Mouse (Mus musculus) heart, adult 11 months (tissue): Measurements from ENCODE around the gene Gstm4.

Source experiments
- DNase-seq: peaks from one replicate; pipeline ENCODE4 v3.0.0; 2022

Gene Gstm4

DNA sequence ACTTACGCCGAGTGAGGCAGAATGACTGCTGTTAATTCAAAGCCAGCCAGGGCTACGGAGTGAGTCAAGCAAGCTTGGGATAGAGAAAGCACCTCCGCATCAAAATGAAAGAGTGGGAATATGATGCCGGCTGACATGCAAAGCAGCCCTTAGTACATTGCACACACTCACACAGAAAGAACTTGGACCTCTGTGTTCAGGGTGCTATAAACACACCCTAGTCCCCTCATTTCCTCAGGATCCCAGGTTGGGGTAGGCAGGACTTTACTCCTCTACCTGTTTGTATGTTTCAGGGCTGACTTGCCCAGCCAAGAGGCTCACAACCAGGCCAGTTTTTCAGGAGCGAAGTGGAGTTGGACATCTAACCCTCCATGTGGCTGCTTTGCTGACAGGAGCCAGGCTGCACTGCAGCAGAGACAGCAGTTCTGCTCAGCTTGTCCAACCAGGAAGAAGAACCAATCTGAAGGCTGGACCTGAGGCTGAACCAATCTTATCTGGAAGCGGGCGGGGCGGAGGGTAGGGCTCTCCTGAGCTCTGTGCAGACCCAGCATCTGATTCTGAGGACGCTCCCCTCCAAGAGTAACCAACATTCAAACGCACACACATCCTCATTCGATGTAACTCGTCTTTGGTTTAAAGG lies 24.7 kb upstream of the Gstm4 start:
- peak; percentile 96 for DNase-seq

DNA sequence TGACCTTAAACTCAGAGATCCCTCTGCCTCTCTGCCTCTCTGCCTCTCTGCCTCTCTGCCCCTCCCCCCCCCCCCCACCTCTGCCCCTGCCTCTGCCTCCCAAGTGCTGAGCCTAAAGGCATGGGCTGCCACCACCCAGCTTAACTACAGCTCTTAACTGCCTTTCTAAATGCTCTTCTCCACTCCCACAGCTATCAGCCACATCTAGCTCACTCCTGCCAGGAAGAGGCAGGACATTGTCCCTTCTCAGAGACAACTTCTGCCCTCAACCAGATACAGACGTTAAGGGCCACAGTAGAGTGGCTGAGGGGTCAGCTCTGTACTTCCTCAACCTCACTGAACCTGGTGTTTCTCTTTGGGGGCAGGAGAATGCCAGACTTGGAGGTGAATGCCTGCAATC lies 24.1 kb upstream of the Gstm4 start:
- DNase-seq = peak; percentile 80

GRCm38 (mm10) chr3:108067370-108067934 lies 22.8 kb upstream of the Gstm4 start:
- peak; percentile 64 for DNase-seq

DNA sequence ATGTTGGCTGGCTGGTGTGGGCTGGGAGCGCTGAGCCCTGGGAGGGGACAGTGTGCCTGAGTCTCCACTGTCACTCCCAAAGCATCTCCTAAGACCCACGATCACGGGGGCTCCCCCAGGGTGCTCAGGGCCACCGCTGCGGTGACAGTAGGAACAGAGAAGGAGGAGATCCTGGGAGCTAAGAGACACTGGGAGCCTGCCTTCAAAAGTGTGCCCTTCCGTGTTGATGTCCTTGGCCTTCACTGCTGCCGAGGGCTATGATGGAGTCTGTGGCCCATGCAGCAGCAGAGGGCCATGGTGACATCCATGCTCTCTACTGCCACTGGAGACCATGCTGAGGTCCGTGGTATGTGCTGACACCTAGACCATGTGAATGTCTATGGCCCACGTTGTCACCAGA lies 20.9 kb upstream of the Gstm4 start:
- peak; percentile 88 for DNase-seq

GRCm38 (mm10) chr3:108064672-108065071 lies 20.0 kb upstream of the Gstm4 start:
- DNase-seq = peak; percentile 87

DNA sequence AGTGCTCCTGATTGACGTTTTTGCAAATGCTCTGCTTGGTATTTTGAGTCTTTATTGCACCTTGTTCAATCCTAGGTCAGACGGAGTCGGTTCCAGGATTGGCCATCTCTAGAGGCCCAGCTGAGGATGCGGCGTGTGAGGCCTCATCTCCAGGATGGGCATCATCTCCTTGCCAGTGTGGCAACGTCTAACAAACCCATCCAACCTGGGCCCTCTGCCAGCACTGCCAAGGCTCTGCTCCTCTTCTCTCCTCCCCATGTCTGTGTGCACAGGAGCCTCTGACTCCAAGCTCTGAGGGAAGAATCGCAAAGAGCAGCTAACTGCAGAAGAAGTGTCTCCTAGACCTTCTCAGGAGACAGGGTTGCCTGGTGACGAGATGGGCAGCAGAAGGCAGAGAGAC lies 18.0 kb upstream of the Gstm4 start:
- no peak for DNase-seq

DNA sequence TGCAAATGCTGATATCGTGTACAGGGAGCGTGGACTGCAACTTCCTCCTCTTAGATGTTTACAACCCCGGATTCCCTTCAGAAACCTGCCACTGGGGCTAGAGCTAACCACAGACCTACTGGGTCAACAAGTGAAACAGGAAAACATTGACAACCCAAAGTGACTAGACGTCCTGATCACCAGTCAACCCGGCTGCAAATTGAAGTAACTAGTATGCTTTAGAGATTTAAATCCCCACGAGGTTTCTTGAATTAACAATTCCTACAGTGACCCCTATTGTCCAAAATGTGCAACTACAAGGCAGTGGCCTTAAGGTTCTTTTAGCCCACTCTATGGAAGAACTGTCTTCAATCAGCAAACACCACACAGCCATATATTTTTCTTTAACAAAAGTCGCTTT lies 16.7 kb upstream of the Gstm4 start:
- peak; percentile 90 for DNase-seq

DNA sequence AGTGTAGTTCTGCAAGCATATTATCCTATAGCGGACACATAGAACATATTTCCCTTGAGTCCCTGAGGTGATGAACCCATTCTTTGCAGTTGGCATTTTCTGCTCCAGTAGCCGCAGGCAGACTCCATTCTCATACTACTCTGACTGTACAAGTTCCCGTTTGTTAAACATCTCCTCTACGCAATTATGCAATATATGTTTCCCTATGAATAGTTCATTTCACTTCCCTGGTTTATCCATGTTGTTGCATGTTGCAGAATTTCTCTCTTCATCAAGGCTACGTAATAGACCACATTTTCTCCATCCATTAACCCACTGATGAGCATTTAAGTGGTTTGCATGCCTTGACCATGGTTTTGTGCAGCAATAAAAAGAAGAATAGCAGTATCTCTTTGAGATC lies 5.8 kb upstream of the Gstm4 start:
- no peak for DNase-seq

DNA sequence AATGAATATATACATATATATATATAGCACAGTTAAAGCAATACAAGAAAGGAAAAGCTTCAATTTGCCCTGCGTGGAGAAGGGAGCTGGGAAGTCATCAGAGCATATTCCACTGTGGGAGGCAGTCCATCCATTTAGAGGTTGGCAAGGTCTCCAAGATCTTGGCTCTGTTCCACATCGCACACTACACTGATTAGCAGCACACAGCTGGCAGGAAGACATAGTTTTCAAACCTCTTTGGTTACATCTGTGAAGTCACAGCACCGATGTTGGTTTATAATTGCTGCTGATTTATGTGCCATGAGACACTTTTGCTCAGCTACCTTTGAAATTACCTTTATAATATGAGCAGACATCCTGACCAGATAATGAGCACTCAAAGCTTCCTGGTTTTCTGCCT lies 3.6 kb upstream of the Gstm4 start:
- no peak for DNase-seq

GRCm38 (mm10) chr3:108046944-108047655 lies 2.4 kb upstream of the Gstm4 start:
- no peak for DNase-seq

DNA sequence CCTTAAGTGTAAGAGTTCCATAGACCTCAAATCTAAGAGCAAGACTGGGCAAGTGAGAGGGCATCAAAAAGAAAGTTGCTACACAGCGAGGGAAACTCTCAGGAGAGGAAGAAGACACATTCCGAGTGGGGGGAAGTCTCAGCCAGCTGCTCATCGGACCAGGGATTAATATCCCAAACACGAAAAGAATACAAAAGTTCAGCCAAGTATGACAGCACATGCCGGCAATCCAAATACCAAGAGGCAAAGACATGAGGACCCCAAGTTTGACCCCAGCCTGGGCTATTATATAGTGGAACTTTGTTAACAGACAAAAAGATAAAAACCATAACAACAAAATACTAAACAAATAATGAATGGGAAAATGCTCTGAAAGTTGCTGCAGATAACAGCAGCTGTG lies 11.5 kb downstream of the Gstm4 start:
- peak; percentile 95 for DNase-seq

DNA sequence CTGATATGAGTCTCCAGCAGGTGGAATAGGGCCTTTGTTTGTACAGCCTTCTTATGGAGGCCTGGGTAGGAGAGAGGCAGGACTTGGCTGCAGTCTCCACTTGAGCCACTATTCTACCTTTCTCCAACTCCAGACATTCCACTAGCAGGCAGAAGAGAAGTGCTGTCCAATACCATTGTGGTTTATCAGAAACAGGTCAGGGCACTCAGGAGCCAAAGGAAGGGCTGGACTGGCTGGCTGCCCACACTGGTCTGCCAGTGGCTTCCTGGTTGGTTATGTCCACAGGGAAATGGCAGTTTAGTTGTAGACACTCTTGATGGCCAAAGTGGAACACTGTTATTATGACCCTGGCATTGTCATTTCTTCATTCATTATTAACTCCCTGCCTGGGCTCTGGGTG lies 12.6 kb downstream of the Gstm4 start:
- DNase-seq = peak; percentile 90

DNA sequence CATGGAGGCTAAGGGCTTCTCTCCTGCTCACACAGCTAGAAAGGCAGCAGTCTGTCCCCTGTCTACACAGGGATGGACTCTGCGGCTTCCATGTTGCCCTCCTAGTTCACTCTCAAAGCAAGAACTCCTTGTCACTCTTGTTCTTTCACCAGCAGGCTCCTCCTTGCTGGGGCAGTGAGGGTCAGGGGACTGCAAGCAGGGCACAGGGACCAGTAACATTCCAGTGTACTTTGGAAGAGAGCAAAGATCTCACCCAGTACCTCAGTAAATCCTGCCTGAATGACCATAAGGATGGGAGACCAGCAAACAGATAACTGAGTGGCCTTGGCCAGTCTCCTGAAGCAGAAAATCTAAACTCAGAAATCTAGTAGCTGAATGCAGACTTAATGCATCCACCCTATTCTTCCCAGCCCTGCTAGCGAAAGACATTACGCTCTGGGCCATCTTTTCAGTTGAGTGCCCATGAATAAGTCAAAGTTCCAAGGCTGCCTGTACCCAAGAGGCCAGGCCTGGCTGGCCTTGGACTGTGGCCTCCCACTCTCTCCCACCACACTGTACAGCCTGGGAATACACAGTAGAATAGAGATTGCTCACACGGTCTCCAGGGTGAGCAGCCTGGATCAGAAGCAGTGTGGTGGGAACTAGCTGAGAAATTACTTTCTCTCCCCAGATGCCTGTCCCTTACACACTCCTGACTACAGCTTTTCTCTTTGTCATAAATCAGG lies 15.9 kb downstream of the Gstm4 start:
- peak; percentile 54 for DNase-seq

DNA sequence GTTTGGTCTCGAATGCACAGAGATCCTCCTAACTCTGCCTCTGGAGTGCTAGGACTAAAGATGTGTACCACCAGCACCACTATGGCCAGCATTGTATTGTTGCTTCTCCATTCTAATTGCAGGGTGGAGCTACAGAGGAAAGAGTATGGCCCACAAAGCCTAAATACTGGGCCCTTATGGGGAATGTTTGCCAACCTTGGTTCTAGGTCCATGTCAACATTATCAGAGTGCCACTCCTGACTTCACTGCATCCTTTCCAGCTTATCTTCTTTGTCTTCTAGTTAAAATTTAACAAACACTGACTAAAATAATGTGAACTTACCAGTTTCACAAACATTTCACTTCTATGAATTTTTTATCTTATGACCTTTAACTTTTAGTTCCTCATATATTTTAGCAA lies 18.1 kb downstream of the Gstm4 start:
- DNase-seq = peak; percentile 53

DNA sequence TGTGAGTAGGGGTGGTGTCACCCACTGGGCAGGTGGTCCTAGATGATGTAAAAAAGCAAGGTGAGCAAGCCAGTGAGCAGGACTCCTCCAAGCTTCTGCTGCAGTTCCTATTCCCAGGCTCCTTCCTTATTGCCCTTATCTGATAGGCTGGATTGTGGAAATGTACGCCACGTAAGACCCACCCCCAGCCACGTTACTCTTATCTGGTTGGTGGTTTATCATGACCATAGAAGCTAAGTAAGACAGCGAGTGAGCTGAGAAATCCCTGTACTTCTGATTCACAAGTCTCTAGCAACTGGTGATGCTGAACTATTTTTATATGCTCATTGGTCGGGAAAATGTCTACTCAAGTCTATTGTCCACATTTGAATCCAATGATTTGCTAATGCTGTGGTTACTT lies 18.6 kb downstream of the Gstm4 start:
- DNase-seq = peak; percentile 65

GRCm38 (mm10) chr3:108025318-108025717 lies 19.4 kb downstream of the Gstm4 start:
- DNase-seq = peak; percentile 76

DNA sequence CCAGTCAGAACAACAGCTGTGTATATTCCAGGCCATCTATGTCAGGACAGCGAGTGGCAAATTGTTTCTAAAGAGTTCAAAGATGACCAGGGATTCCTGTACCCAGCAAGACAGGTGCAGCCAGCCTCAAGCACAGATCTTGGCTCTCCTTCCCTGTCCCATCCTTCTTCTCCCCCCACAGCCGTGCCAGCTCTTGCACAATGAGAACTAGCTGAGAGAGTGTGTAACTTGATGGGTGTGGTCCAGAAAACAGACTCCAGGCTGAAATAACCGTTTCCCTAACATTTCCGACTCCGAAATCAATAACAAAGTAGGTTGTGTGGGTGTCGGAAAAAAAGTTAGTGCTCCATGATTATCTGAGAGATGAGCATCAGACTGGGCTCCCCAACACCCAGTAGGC lies 22.0 kb downstream of the Gstm4 start:
- DNase-seq = peak; percentile 97

DNA sequence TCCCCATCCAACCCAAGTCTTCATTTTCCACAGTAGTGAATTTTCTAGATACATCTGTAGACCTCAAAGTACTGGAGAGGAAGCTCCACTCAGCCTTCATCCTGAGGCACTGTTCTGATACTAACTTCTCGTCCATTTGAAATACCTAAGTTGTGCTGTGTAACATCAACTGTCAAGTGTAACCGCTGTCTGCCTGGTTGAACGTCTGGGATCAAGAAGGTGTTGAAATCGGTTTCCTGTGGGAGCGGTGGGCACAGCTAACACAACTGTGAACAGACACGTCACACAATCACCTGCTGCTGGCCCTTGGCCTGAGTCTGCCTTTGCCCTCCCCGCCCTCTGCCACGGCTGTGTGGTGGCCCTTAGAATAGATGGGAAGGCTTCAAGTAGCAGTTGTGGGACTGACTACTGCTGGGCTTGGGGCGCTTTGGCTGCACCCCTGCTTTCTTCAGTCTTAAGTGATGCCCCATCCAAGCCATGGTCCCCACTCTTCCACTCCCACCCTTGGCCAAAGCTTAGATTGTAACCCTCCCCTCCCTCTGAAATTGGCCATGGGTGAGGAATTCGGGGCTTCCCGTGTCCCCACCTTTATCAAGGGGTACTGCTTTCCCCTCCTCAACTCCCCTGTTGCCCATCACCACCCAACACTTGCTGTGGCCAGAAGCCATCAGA lies 24.2 kb downstream of the Gstm4 start:
- DNase-seq = peak; percentile 91

DNA sequence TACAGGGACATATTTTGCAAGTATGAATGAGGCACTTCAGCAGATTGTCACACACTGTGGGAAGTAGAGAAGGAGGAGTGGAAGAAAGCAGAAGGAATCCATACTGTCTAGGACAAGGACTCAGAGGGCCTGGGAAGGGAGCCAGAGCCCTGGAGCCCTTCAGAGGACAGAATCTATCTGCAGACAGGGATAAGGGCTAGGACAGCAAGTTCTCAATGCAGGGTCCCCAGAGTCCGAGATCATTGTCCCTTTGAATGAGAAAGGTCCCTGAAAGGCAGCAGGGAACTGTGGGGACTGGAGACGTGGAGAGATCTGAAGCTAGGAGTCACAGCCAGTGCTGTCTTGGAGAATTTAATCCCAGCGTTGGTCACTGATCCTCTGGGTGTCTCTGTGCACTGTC lies 25.5 kb downstream of the Gstm4 start:
- DNase-seq = peak; percentile 96

- DNase-seq = peak; percentile 96
Observed at GRCm38 (mm10) chr3:108018190-108018820, 26.4 kb downstream of the Gstm4 start.

- peak; percentile 100 for DNase-seq
Observed at GRCm38 (mm10) chr3:108017473-108018189, 27.1 kb downstream of the Gstm4 start, which contains the start of gene Gstm1. Gene Gstm1 (minus strand): TSS chr3:108017973.

GRCm38 (mm10) chr3:108016468-108016867 lies 28.2 kb downstream of the Gstm4 start:
- DNase-seq = peak; percentile 93
